Mouse (Mus musculus): ENCODE results near the gene E4f1.

The E4f1 gene

GRCm38 (mm10) chr17:24469910-24470602, at the start of gene E4f1, which contains the start of gene Pgp:
Gene E4f1, minus strand, starts transcription at chr17:24470313.
Gene Pgp, plus strand, starts transcription at chr17:24470392.
- in situ Hi-C loops (cut with MboI; ENCODE audit: low sequenced_read_pairs): no loop called here

- in situ Hi-C loops (cut with MboI; ENCODE audit: low sequenced_read_pairs): no loop called here
Observed at GRCm38 (mm10) chr17:24514270-24515257, 44.5 kb upstream of the E4f1 start.

- in situ Hi-C loops (cut with MboI; ENCODE audit: low sequenced_read_pairs): no loop called here
Observed at GRCm38 (mm10) chr17:24513609-24514008, 43.5 kb upstream of the E4f1 start.

GRCm38 (mm10) chr17:24507806-24508460, 37.8 kb upstream of the E4f1 start:
- in situ Hi-C loops (cut with MboI; ENCODE audit: low sequenced_read_pairs): no loop called here

- in situ Hi-C loops (cut with MboI; ENCODE audit: low sequenced_read_pairs): no loop called here
Observed at GRCm38 (mm10) chr17:24507129-24507664, 37.1 kb upstream of the E4f1 start.

GRCm38 (mm10) chr17:24506332-24507070, 36.4 kb upstream of the E4f1 start:
- in situ Hi-C loops (cut with MboI; ENCODE audit: low sequenced_read_pairs): no loop called here

- in situ Hi-C loops (cut with MboI; ENCODE audit: low sequenced_read_pairs): no loop called here
Observed at GRCm38 (mm10) chr17:24505286-24505955, 35.3 kb upstream of the E4f1 start.

GRCm38 (mm10) chr17:24504085-24504484, 34.0 kb upstream of the E4f1 start:
- in situ Hi-C loops (cut with MboI; ENCODE audit: low sequenced_read_pairs): no loop called here

- in situ Hi-C loops (cut with MboI; ENCODE audit: low sequenced_read_pairs): no loop called here
Observed at GRCm38 (mm10) chr17:24502208-24502607, 32.1 kb upstream of the E4f1 start.

GRCm38 (mm10) chr17:24496026-24496425, 25.9 kb upstream of the E4f1 start:
- in situ Hi-C loops (cut with MboI; ENCODE audit: low sequenced_read_pairs): no loop called here

- in situ Hi-C loops (cut with MboI; ENCODE audit: low sequenced_read_pairs): no loop called here
Observed at GRCm38 (mm10) chr17:24495443-24495842, 25.3 kb upstream of the E4f1 start.

GRCm38 (mm10) chr17:24494627-24495335, 24.7 kb upstream of the E4f1 start:
- in situ Hi-C loops (cut with MboI; ENCODE audit: low sequenced_read_pairs): no loop called here

- in situ Hi-C loops (cut with MboI; ENCODE audit: low sequenced_read_pairs): no loop called here
Observed at GRCm38 (mm10) chr17:24490399-24490798, 20.3 kb upstream of the E4f1 start.

- in situ Hi-C loops (cut with MboI; ENCODE audit: low sequenced_read_pairs): no loop called here
Observed at GRCm38 (mm10) chr17:24489265-24490030, 19.3 kb upstream of the E4f1 start.

GRCm38 (mm10) chr17:24488662-24489264, 18.6 kb upstream of the E4f1 start:
- in situ Hi-C loops (cut with MboI; ENCODE audit: low sequenced_read_pairs): no loop called here

GRCm38 (mm10) chr17:24488186-24488661, 18.1 kb upstream of the E4f1 start, which contains the start of gene Caskin1:
Gene Caskin1, plus strand, starts transcription at chr17:24488601.
- in situ Hi-C loops (cut with MboI; ENCODE audit: low sequenced_read_pairs): no loop called here

GRCm38 (mm10) chr17:24485090-24485860, 15.2 kb upstream of the E4f1 start:
- in situ Hi-C loops (cut with MboI; ENCODE audit: low sequenced_read_pairs): no loop called here

Measured in CH12F3 (cell line).